12 mouse cellular contexts compared by ENCODE assay signal in the genomic region with DNA sequence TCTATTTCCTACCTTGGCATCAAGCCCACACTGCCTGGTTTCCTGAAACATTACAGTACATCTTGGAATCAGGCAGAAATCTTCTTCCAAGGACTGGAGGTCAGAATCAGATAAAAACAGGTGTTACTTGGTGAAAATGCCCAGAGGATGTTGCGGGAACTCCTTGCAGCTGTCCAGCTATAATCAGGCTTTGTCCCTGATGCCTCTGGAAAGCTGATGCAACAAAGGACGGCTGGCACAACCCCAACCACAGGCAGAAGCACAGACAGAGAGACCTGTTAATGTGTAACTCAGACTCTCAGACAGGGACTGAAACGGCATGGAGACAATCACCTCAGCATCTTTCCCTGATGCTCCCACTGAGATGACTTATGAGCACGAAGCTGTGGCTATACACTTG.
DNase-seq lines count a peak whose midpoint lies in the region; ATAC-seq and TF ChIP-seq lines count a peak whose summit lies in the region.
"Had no signal": no experiment of that assay in that cellular context is flagged by ENCODE, and none has a peak within 500 bp of the region (broad histone marks: within the 10 kb centered on the region; RNA-seq: fewer than 3 reads in every experiment).

No protein-coding gene starts in this region.

- no peaks in the 10 kb centered on the region for H3K36me3 ChIP-seq in heart, embryonic 10.5 days
- no peaks in the 10 kb centered on the region for H3K36me3 ChIP-seq in liver, postnatal 0 days (replicated peaks; ENCODE audit: insufficient read depth, low read length)
- H3K36me3 ChIP-seq in liver, embryonic 12.5 days, result no peaks in the 10 kb centered on the region
- H3K36me3 ChIP-seq: liver, embryonic 15.5 days had no signal

- H3K9ac ChIP-seq in liver, postnatal 0 days (replicated peaks), result no peak overlapping the region
- no peak overlapping the region for H3K9ac ChIP-seq in liver, embryonic 12.5 days
- H3K9ac ChIP-seq: liver, embryonic 15.5 days had no signal

- H3K4me3 ChIP-seq in heart, embryonic 10.5 days, result no peak overlapping the region
- no peak overlapping the region for H3K4me3 ChIP-seq in liver, postnatal 0 days (ENCODE audit: low read depth, low read length)
- no peak overlapping the region for H3K4me3 ChIP-seq in liver, embryonic 12.5 days
- H3K4me3 ChIP-seq: left cerebral cortex, adult 2 months; liver, embryonic 15.5 days had no signal

- H3K9me3 ChIP-seq in heart, embryonic 10.5 days, result no peaks in the 10 kb centered on the region
- H3K9me3 ChIP-seq in liver, postnatal 0 days (ENCODE audit: low read length), result no peaks in the 10 kb centered on the region
- H3K9me3 ChIP-seq in liver, embryonic 12.5 days (replicated peaks), result no peaks in the 10 kb centered on the region
- H3K9me3 ChIP-seq: liver, embryonic 15.5 days had no signal

- no peaks in the 10 kb centered on the region for H3K4me1 ChIP-seq in heart, embryonic 10.5 days
- H3K4me1 ChIP-seq in liver, postnatal 0 days (ENCODE audit: insufficient read depth), result no peaks in the 10 kb centered on the region
- no peaks in the 10 kb centered on the region for H3K4me1 ChIP-seq in liver, embryonic 12.5 days
- H3K4me1 ChIP-seq: liver, embryonic 15.5 days had no signal

- no peak for TF ChIP-seq EP300 in liver, postnatal 0 days (IDR thresholded peaks at IDR 0.05; ENCODE audit: low read depth)

- peak; percentile 12 for DNase-seq in adrenal gland, adult 2 months
- no peak for DNase-seq in adrenal gland, adult 8-10 months
- peak; percentile 8 to 15 for DNase-seq in heart, adult 18-20 months
- no peak for DNase-seq in heart, embryonic 10.5 days (ENCODE audit: low spot score)
- peak; percentile 53 for DNase-seq in liver, postnatal 0 days
- peak; percentile 59 to 65 for DNase-seq in kidney, postnatal 25 days
- no peak for DNase-seq in embryo, embryonic 10 days (ENCODE audit: low spot score)
- DNase-seq: thymus, adult 2 months had no signal

- H3K27me3 ChIP-seq in heart, embryonic 10.5 days (ENCODE audit: insufficient read depth, poor library complexity, severe bottlenecking), result no peaks in the 10 kb centered on the region
- no peaks in the 10 kb centered on the region for H3K27me3 ChIP-seq in liver, postnatal 0 days (ENCODE audit: insufficient read depth, low read length)
- H3K27me3 ChIP-seq in liver, embryonic 12.5 days (replicated peaks), result no peaks in the 10 kb centered on the region
- H3K27me3 ChIP-seq: liver, embryonic 15.5 days had no signal

- no peak for TF ChIP-seq CTCF in liver, postnatal 0 days (IDR thresholded peaks at IDR 0.05; ENCODE audit: low read depth)

- no peak for ATAC-seq in liver, postnatal 0 days
- no peak for ATAC-seq in liver, embryonic 12.5 days
- ATAC-seq: intestine, embryonic 16.5 days had no signal

- H3K27ac ChIP-seq in heart, embryonic 10.5 days, result no peak overlapping the region
- H3K27ac ChIP-seq in liver, postnatal 0 days (ENCODE audit: low read depth), result no peak overlapping the region
- H3K27ac ChIP-seq in liver, embryonic 12.5 days, result no peak overlapping the region
- H3K27ac ChIP-seq: left cerebral cortex, adult 2 months; liver, embryonic 15.5 days had no signal

- no peak overlapping the region for H3K4me2 ChIP-seq in liver, postnatal 0 days (ENCODE audit: low read depth, low read length)
- no peak overlapping the region for H3K4me2 ChIP-seq in liver, embryonic 12.5 days
- H3K4me2 ChIP-seq: liver, embryonic 15.5 days had no signal

- 81% methylated on average over 4 of the region's 4 CpGs for WGBS in heart, embryonic 10.5 days
- WGBS in liver, postnatal 0 days (ENCODE audit: insufficient replicate concordance), result 52% methylated on average over 4 of the region's 4 CpGs
- 74% methylated on average over 4 of the region's 4 CpGs for WGBS in liver, embryonic 12.5 days (ENCODE audit: insufficient replicate concordance)

Comparison
In these comparisons a context has a peak if more than half of its experiments do, and no peak if none do; other contexts are left out.
1. DNase-seq: peak in adrenal gland, adult 2 months (single experiment), heart, adult 18-20 months (2 of 2), liver, postnatal 0 days (single experiment) and kidney, postnatal 25 days (2 of 2); none in adrenal gland, adult 8-10 months (single experiment), heart, embryonic 10.5 days (single experiment) and embryo, embryonic 10 days (single experiment).